Mouse (Mus musculus) midbrain, embryonic 10.5 days (tissue): Measurements from ENCODE around the gene Ncbp2. TPM values are rescaled to one million over a fixed set of nuclear protein-coding genes. Genes with fewer than 3 reads are reported as not detected.
"Not testable (repeated sequence)": the region's sequence is repeated elsewhere in the genome, so short reads cannot be mapped to it uniquely, and the experiment has no call there.

Experiments
- DNase-seq: peaks from one replicate; pipeline ENCODE4 v3.0.0-alpha.2; 2017; ENCODE audit warnings: low spot score
- H3K27ac ChIP-seq: fragments of 300-500 bp; sonication (generic); replicated peaks from 2 replicates; pipeline ENCODE4 v1.5.1; 2016; ENCODE audit warnings: mild to moderate bottlenecking
- H3K27me3 ChIP-seq: fragments of 300-500 bp; sonication (generic); 2 replicates; pipeline ENCODE4 v1.6.1; 2016; ENCODE audit warnings: low read depth, mild to moderate bottlenecking; ENCODE audit not compliant: poor library complexity, severe bottlenecking
- H3K36me3 ChIP-seq: fragments of 300-500 bp; sonication (generic); 2 replicates; pipeline ENCODE4 v1.6.1; 2016; ENCODE audit warnings: mild to moderate bottlenecking, moderate library complexity
- H3K4me1 ChIP-seq: fragments of 300-500 bp; sonication (generic); 2 replicates; pipeline ENCODE4 v1.6.1; 2016
- H3K4me3 ChIP-seq: fragments of 300-500 bp; sonication (generic); 2 replicates; pipeline ENCODE4 v1.5.1; 2016; ENCODE audit warnings: mild to moderate bottlenecking, moderate library complexity
- H3K9me3 ChIP-seq: fragments of 300-500 bp; sonication (generic); replicated peaks from 2 replicates; pipeline ENCODE4 v1.6.1; 2016; ENCODE audit warnings: mild to moderate bottlenecking
- WGBS: fragments of 180-500 bp; shearing (Covaris S2); methylation state at CpG from one replicate; pipeline ENCODE4 v1.1.7; 2016; 5-methylcytosine and 5-hydroxymethylcytosine counted together
- polyA plus RNA-seq: library from polyadenylated mRNA; unstranded; fragments of >200 nt; fragmentation: Nextera tagmentation; extraction: Ambion mirVana; gene quantifications from 2 replicates; pipeline ENCODE4 v1.2.1, GENCODE M21; 2016

Gene Ncbp2
- polyA plus RNA-seq, 1 experiment from 2014 or later, result 147 TPM

- 6% methylated on average over 10 of the region's 10 CpGs for WGBS
- Histone ChIP-seq H3K4me3 (no peak overlapping the region), H3K36me3 (peaks cover 13% of the 10 kb centered on the region), H3K4me1 (peaks cover 31% of the 10 kb centered on the region), H3K27ac (no peak overlapping the region), H3K9me3 (no peaks in the 10 kb centered on the region), H3K27me3 (no peaks in the 10 kb centered on the region)
- peak; percentile 79 for DNase-seq
Measured at GRCm38 (mm10) chr16:31943980-31944379, 4.3 kb upstream of the Ncbp2 start.

DNA sequence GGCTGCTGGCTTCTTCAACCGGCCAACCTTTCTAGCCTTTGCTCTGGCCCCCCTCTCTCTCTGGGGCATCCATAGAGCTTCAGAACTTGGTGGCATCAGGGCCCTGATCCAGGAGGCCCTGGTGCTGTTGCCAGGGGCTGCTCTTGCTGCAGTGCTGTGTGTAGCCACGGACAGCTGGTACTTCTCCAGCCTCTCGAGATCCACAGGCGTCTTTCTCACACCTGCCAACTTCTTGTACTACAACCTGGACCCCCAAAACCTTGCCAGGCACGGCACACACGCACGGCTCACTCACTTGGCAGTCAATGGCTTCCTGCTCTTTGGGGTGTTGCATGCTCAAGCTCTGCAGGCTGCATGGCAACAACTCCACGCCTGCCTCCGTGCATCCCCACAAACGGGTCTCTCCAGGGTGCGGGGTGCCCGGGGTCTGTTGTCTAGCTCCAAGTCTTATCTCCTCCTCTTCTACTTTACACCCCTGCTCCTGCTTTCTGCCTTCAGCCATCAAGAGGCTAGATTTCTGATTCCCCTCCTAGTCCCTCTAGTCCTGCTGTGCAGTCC is 3.5 kb upstream of the Ncbp2 start:
- no peaks in the 10 kb centered on the region for H3K9me3 ChIP-seq
- H3K4me1 ChIP-seq, result peaks cover 39% of the 10 kb centered on the region
- no peak for DNase-seq
- no peak overlapping the region for H3K27ac ChIP-seq
- no peaks in the 10 kb centered on the region for H3K27me3 ChIP-seq
- WGBS, result 94% methylated on average over 12 of the region's 12 CpGs
- no peak overlapping the region for H3K4me3 ChIP-seq
- H3K36me3 ChIP-seq, result peaks cover 13% of the 10 kb centered on the region

GRCm38 (mm10) chr16:31945372-31945771 is 2.9 kb upstream of the Ncbp2 start:
- Histone ChIP-seq H3K27me3 (no peaks in the 10 kb centered on the region), H3K9me3 (no peaks in the 10 kb centered on the region), H3K27ac (no peak overlapping the region), H3K4me1 (peaks cover 40% of the 10 kb centered on the region), H3K4me3 (no peak overlapping the region), H3K36me3 (peaks cover 18% of the 10 kb centered on the region)
- DNase-seq, result no peak
- 92% methylated on average over 6 of the region's 6 CpGs for WGBS

DNA sequence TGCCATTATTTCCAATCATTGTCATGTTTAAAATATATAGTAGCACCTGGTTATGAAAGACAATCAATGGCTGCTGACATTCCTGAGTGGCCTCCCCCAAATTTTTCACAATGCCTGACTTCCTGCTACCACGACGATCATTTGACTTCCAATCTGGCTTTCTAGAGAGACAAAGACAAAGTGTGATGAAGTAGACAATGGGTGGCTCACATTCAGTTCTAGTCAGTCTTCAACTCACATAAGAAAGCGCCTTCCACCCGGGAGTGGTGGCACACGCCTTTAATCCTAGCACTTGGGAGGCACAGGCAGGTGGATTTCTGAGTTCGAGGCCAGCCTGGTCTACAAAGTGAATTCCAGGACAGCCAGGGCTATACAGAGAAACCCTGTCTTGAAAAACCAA is 2.3 kb upstream of the Ncbp2 start:
- DNase-seq, H3K9me3 ChIP-seq, H3K27ac ChIP-seq, H3K27me3 ChIP-seq: not testable (repeated sequence)
- WGBS, result 92% methylated on average over 6 of the region's 6 CpGs
- H3K4me3 ChIP-seq, result 0 out of 2 replicates have a peak overlapping the region, but pooled peaks have one; percentile 95
- H3K36me3 ChIP-seq, result peaks cover 24% of the 10 kb centered on the region
- H3K4me1 ChIP-seq, result peaks cover 40% of the 10 kb centered on the region

DNA sequence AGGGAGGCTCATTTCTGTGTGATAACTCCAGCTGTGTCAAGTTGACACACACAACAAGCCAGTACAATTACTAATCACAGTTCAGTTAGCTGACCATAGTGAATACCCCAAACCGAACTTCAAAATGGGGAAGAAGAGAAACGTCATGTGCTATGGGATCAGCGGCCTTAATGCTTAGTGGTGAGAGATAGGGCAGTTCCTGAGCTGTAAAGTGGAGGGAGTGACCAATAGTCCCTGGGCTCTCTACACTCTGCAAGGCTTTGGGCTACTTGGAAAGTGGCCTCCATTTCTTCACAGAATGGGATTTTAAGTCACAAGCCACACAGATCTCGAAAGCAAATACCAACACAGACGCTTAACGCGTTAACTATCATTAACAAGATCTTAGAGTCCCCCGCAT is 980 bp upstream of the Ncbp2 start:
- Histone ChIP-seq H3K4me3 (peak overlapping the region; percentile 95), H3K4me1 (peaks cover 40% of the 10 kb centered on the region), H3K36me3 (peaks cover 38% of the 10 kb centered on the region), H3K27ac (peak overlapping the region; percentile 95), H3K9me3 (no peaks in the 10 kb centered on the region), H3K27me3 (no peaks in the 10 kb centered on the region)
- 43% methylated on average over 8 of the region's 8 CpGs for WGBS
- DNase-seq, result no peak

GRCm38 (mm10) chr16:31947901-31948316 is 404 bp upstream of the Ncbp2 start:
- H3K27ac ChIP-seq, result peak overlapping the region; percentile 95
- H3K4me3 ChIP-seq, result peak overlapping the region; percentile 95
- WGBS, result under 1% methylated on average over 38 of the region's 38 CpGs
- H3K9me3 ChIP-seq, result no peaks in the 10 kb centered on the region
- peaks cover 42% of the 10 kb centered on the region for H3K36me3 ChIP-seq
- peaks cover 40% of the 10 kb centered on the region for H3K4me1 ChIP-seq
- no peak for DNase-seq
- no peaks in the 10 kb centered on the region for H3K27me3 ChIP-seq

DNA sequence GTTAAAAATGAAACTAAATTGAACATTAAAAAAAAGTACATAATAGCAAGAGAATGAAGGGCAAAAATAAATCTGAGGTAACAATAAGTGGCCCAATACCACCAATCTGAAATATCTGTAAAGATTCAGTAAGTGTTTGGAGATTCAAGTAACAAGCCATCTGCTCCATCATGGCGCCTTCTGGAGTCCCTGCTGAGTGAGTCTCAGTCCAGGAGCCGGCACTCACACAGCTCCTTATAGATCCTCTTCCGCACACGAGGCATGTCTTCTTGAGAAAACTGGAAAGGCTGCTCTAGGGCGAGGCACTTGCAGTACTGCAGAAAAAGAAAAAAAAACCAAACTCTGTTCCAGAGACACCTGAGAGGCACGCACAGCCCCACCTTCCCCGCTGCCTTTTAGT is 14.9 kb downstream of the Ncbp2 start:
- WGBS, result 90% methylated on average over 7 of the region's 7 CpGs
- Histone ChIP-seq H3K36me3 (peaks cover 97% of the 10 kb centered on the region), H3K27ac (no peak overlapping the region), H3K27me3 (no peaks in the 10 kb centered on the region), H3K4me1 (no peaks in the 10 kb centered on the region), H3K4me3 (no peak overlapping the region), H3K9me3 (no peaks in the 10 kb centered on the region)
- no peak for DNase-seq

DNA sequence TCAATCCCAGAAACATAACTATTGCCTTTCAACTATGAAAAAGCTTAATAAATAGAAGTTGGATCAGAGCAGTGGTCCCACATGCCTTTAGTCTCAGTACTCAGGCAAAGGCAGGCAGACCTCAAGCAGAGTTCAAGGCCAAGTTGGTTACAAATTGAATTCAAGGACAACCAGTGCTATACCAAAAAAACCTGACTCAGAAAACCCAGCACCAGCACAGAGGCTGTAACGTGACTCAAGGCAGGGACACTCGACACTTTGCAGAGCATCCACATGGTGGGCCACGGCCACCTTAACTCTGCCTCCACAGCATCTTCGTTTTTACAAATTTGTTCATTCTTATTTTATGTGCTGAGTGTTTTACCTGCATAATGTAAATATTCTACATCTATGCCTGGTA is 26.9 kb downstream of the Ncbp2 start:
- Histone ChIP-seq H3K27me3 (no peaks in the 10 kb centered on the region), H3K36me3 (peaks cover 83% of the 10 kb centered on the region), H3K9me3 (no peaks in the 10 kb centered on the region), H3K4me1 (no peaks in the 10 kb centered on the region), H3K27ac (no peak overlapping the region), H3K4me3 (no peak overlapping the region)
- no peak for DNase-seq
- WGBS, result 93% methylated on average over 4 of the region's 4 CpGs

DNA sequence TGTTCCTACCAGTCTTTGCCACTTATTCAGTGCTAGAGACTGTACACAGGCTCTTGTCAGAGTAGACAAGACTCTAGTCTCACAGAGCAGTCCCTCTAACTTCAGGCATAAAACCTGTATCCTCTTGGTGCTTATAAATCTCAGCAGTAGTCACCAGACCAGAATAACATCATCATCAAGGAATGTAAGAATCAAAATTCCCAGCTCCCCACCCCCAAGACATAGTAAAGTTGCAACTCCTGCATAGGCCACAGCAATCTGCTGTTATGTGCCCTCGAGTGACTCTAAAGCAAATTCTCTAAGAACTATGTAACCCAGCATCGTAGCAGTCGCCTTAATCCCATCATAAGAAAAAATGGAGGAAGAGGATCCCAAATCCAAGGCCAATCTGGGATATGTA is 31.2 kb downstream of the Ncbp2 start:
- no peak for DNase-seq
- Histone ChIP-seq H3K9me3 (no peaks in the 10 kb centered on the region), H3K27ac (no peak overlapping the region), H3K36me3 (peaks cover 81% of the 10 kb centered on the region), H3K4me1 (no peaks in the 10 kb centered on the region), H3K27me3 (no peaks in the 10 kb centered on the region), H3K4me3 (no peak overlapping the region)
- 92% methylated on average over 3 of the region's 3 CpGs for WGBS

DNA sequence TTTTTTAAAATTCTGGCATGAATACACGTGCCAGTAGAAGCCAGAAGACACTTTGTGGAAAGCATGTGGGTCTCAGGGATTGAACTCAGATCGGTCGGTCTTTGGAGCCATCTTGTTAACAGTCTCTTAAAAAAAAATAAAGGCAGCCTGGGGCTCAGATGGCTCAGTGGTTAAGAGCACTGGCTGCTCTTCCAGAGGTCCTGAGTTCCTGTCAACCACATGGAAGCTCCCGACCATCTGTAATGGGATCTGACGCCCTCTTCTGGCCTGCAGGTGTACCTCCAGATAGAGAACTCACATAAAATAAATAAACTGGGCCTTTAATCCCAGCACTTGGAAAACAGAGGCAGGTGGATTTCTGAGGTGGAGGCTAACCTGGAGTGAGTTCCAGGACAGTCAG is 32.6 kb downstream of the Ncbp2 start:
- Histone ChIP-seq H3K4me3 (no peak overlapping the region), H3K27ac (no peak overlapping the region), H3K27me3 (no peaks in the 10 kb centered on the region), H3K36me3 (peaks cover 79% of the 10 kb centered on the region), H3K9me3 (no peaks in the 10 kb centered on the region), H3K4me1 (no peaks in the 10 kb centered on the region)
- WGBS, result 81% methylated on average over 5 of the region's 5 CpGs
- no peak for DNase-seq

- no peak for DNase-seq
- H3K4me1 ChIP-seq, result no peaks in the 10 kb centered on the region
- 47% methylated on average over 1 of the region's 1 CpGs for WGBS
- H3K27me3 ChIP-seq, result no peaks in the 10 kb centered on the region
- H3K36me3 ChIP-seq, result peaks cover 69% of the 10 kb centered on the region
- H3K27ac ChIP-seq, result no peak overlapping the region
- H3K9me3 ChIP-seq, result no peaks in the 10 kb centered on the region
- no peak overlapping the region for H3K4me3 ChIP-seq
Measured at GRCm38 (mm10) chr16:31992039-31992438, 43.7 kb downstream of the Ncbp2 start.

GRCm38 (mm10) chr16:31993195-31993594 is 44.9 kb downstream of the Ncbp2 start:
- Histone ChIP-seq H3K36me3 (peaks cover 65% of the 10 kb centered on the region), H3K27ac (no peak overlapping the region), H3K4me1 (no peaks in the 10 kb centered on the region), H3K4me3 (no peak overlapping the region), H3K27me3 (no peaks in the 10 kb centered on the region), H3K9me3 (no peaks in the 10 kb centered on the region)
- WGBS, result 93% methylated on average over 4 of the region's 4 CpGs
- DNase-seq, result no peak

GRCm38 (mm10) chr16:31993946-31994345 is 45.6 kb downstream of the Ncbp2 start:
- Histone ChIP-seq H3K27me3 (no peaks in the 10 kb centered on the region), H3K27ac (no peak overlapping the region), H3K4me3 (no peak overlapping the region), H3K36me3 (peaks cover 62% of the 10 kb centered on the region), H3K4me1 (no peaks in the 10 kb centered on the region), H3K9me3 (no peaks in the 10 kb centered on the region)
- no peak for DNase-seq

- Histone ChIP-seq H3K36me3 (peaks cover 59% of the 10 kb centered on the region), H3K27me3 (no peaks in the 10 kb centered on the region), H3K9me3 (no peaks in the 10 kb centered on the region), H3K4me3 (no peak overlapping the region), H3K4me1 (peaks cover 3% of the 10 kb centered on the region), H3K27ac (no peak overlapping the region)
- WGBS, result 88% methylated on average over 5 of the region's 5 CpGs
- no peak for DNase-seq
Measured at GRCm38 (mm10) chr16:31996371-31996770, 48.1 kb downstream of the Ncbp2 start.
